Mouse (Mus musculus): Measurements from ENCODE around the gene Lysmd2. TPM values are rescaled to one million over a fixed set of nuclear protein-coding genes. Genes with fewer than 3 reads are reported as not detected.
"Not testable (repeated sequence)": the region's sequence is repeated elsewhere in the genome, so short reads cannot be mapped to it uniquely, and the experiment has no call there.

Gene Lysmd2
- total and polyA plus RNA-seq, 2 experiments from 2014 or later: 12.0 to 21.2 TPM

GRCm38 (mm10) chr9:75618836-75619400 lies 6.6 kb upstream of the Lysmd2 start:
- WGBS: 86% methylated on average over 6 of the region's 6 CpGs
- Histone ChIP-seq H3K27me3 (ENCODE audit: control insufficient read depth, insufficient read depth, low read length) (no peaks in the 10 kb centered on the region), H3K27ac (ENCODE audit: low read depth) (no peak overlapping the region), H3K36me3 (replicated peaks; ENCODE audit: control insufficient read depth, insufficient read depth, low read length) (no peaks in the 10 kb centered on the region), H3K9me3 (replicated peaks; ENCODE audit: control insufficient read depth, low read length) (no peaks in the 10 kb centered on the region), H3K4me1 (ENCODE audit: control insufficient read depth, insufficient read depth) (no peaks in the 10 kb centered on the region), H3K4me3 (ENCODE audit: low read depth, low read length) (no peak overlapping the region), H3K9ac (replicated peaks; ENCODE audit: low read depth, low read length) (no peak overlapping the region), H3K4me2 (ENCODE audit: low read depth, low read length) (no peak overlapping the region)
- no peak for ATAC-seq (ENCODE audit: insufficient read depth, low read depth)
- TF ChIP-seq CTCF (IDR thresholded peaks at IDR 0.05; ENCODE audit: low read depth) (no peak), EP300 (IDR thresholded peaks at IDR 0.05; ENCODE audit: low read depth) (no peak)
- DNase-seq (ENCODE audit: low spot score): no peak

- H3K9me3 ChIP-seq (replicated peaks; ENCODE audit: control insufficient read depth, low read length); H3K36me3 ChIP-seq (replicated peaks; ENCODE audit: control insufficient read depth, insufficient read depth, low read length); H3K4me1 ChIP-seq (ENCODE audit: control insufficient read depth, insufficient read depth); ATAC-seq (ENCODE audit: insufficient read depth, low read depth); H3K27ac ChIP-seq (ENCODE audit: low read depth); H3K4me2 ChIP-seq (ENCODE audit: low read depth, low read length); DNase-seq (ENCODE audit: low spot score); H3K4me3 ChIP-seq (ENCODE audit: low read depth, low read length); H3K9ac ChIP-seq (replicated peaks; ENCODE audit: low read depth, low read length); H3K27me3 ChIP-seq (ENCODE audit: control insufficient read depth, insufficient read depth, low read length): not testable (repeated sequence)
- 74% methylated on average over 2 of the region's 2 CpGs for WGBS
Measured at GRCm38 (mm10) chr9:75619761-75620160, 5.8 kb upstream of the Lysmd2 start.

GRCm38 (mm10) chr9:75621428-75621827 lies 4.1 kb upstream of the Lysmd2 start:
- 63% methylated on average over 3 of the region's 3 CpGs for WGBS
- H3K9ac ChIP-seq (replicated peaks; ENCODE audit: low read depth, low read length): no peak overlapping the region
- H3K27ac ChIP-seq (ENCODE audit: low read depth): no peak overlapping the region
- no peak for ATAC-seq (ENCODE audit: insufficient read depth, low read depth)
- no peak for TF ChIP-seq EP300 (IDR thresholded peaks at IDR 0.05; ENCODE audit: low read depth)
- no peak for TF ChIP-seq CTCF (IDR thresholded peaks at IDR 0.05; ENCODE audit: low read depth)
- H3K4me1 ChIP-seq (ENCODE audit: control insufficient read depth, insufficient read depth): no peaks in the 10 kb centered on the region
- H3K27me3 ChIP-seq (ENCODE audit: control insufficient read depth, insufficient read depth, low read length): no peaks in the 10 kb centered on the region
- H3K9me3 ChIP-seq (replicated peaks; ENCODE audit: control insufficient read depth, low read length): no peaks in the 10 kb centered on the region
- no peak overlapping the region for H3K4me3 ChIP-seq (ENCODE audit: low read depth, low read length)
- no peak overlapping the region for H3K4me2 ChIP-seq (ENCODE audit: low read depth, low read length)
- no peak for DNase-seq (ENCODE audit: low spot score)
- no peaks in the 10 kb centered on the region for H3K36me3 ChIP-seq (replicated peaks; ENCODE audit: control insufficient read depth, insufficient read depth, low read length)

- Histone ChIP-seq H3K4me1 (ENCODE audit: control insufficient read depth, insufficient read depth) (no peaks in the 10 kb centered on the region), H3K4me3 (ENCODE audit: low read depth, low read length) (peak overlapping the region; percentile 77), H3K9ac (replicated peaks; ENCODE audit: low read depth, low read length) (peak overlapping the region; percentile 79), H3K27me3 (ENCODE audit: control insufficient read depth, insufficient read depth, low read length) (no peaks in the 10 kb centered on the region), H3K9me3 (replicated peaks; ENCODE audit: control insufficient read depth, low read length) (no peaks in the 10 kb centered on the region), H3K27ac (ENCODE audit: low read depth) (peak overlapping the region; percentile 74), H3K4me2 (ENCODE audit: low read depth, low read length) (peak overlapping the region; percentile 92), H3K36me3 (replicated peaks; ENCODE audit: control insufficient read depth, insufficient read depth, low read length) (no peaks in the 10 kb centered on the region)
- 24% methylated on average over 16 of the region's 18 CpGs for WGBS
- no peak; the same call in 1 of the 2 replicates for ATAC-seq (ENCODE audit: insufficient read depth, low read depth)
- DNase-seq (ENCODE audit: low spot score): no peak
- no peak for TF ChIP-seq CTCF (IDR thresholded peaks at IDR 0.05; ENCODE audit: low read depth)
- no peak for TF ChIP-seq EP300 (IDR thresholded peaks at IDR 0.05; ENCODE audit: low read depth)
Measured at GRCm38 (mm10) chr9:75624983-75625555, 472 bp upstream of the Lysmd2 start.

GRCm38 (mm10) chr9:75626308-75626604 lies 715 bp downstream of the Lysmd2 start:
- Histone ChIP-seq H3K27me3 (ENCODE audit: control insufficient read depth, insufficient read depth, low read length) (no peaks in the 10 kb centered on the region), H3K27ac (ENCODE audit: low read depth) (peak overlapping the region; percentile 74), H3K9me3 (replicated peaks; ENCODE audit: control insufficient read depth, low read length) (no peaks in the 10 kb centered on the region), H3K9ac (replicated peaks; ENCODE audit: low read depth, low read length) (peak overlapping the region; percentile 79), H3K4me3 (ENCODE audit: low read depth, low read length) (peak overlapping the region; percentile 77), H3K36me3 (replicated peaks; ENCODE audit: control insufficient read depth, insufficient read depth, low read length) (no peaks in the 10 kb centered on the region), H3K4me1 (ENCODE audit: control insufficient read depth, insufficient read depth) (no peaks in the 10 kb centered on the region), H3K4me2 (ENCODE audit: low read depth, low read length) (peak overlapping the region; percentile 92)
- peak; percentile 2; the same call in 1 of the 2 replicates for ATAC-seq (ENCODE audit: insufficient read depth, low read depth)
- WGBS: 1% methylated on average over 14 of the region's 14 CpGs
- no peak for DNase-seq (ENCODE audit: low spot score)
- no peak for TF ChIP-seq EP300 (IDR thresholded peaks at IDR 0.05; ENCODE audit: low read depth)

Data from heart, postnatal 0 days (tissue).